Mouse (Mus musculus): ENCODE measurements around the gene Plxna4. TPM values are rescaled to one million over a fixed set of nuclear protein-coding genes. Genes with fewer than 3 reads are reported as not detected.
A peak's percentile ranks its signal among the peaks of the same experiment; 100 is the strongest.

Gene Plxna4
- polyA plus RNA-seq, 1 experiment from 2014 or later, result 4.3 TPM

DNA sequence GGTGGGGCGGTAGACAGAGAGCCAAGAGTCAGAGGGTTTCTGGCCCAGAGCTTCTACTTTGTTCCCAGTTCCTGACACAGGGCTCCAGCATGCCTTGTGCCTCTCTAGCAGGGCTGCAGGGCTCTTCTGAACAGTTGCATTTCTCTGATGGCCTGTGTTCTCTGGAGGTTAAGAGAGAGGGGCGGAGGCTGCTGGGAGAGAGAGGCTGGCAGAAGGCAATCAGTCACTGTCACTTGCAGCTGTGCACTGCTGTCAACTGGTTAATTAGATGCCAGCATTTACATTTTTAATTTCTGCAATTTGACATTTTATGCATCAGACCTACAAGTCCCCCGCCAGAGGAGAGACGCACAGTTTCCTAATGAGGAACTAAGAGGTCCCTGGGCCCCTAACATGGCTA is 434.8 kb downstream of the Plxna4 start:
- H3K4me1 ChIP-seq, result no peaks in the 10 kb centered on the region
- H3K4me2 ChIP-seq, result no peak overlapping the region
- H3K4me3 ChIP-seq, result no peak overlapping the region
- 90% methylated on average over 4 of the region's 4 CpGs for WGBS
- H3K9me3 ChIP-seq, result no peaks in the 10 kb centered on the region
- ATAC-seq (ENCODE audit: insufficient number of reproducible peaks, low FRiP score, low TSS enrichment, low read depth), result no peak
- 0 out of 2 replicates have a peak, but pooled peaks cover 3% of the 10 kb centered on the region for H3K36me3 ChIP-seq
- no peak overlapping the region for H3K27ac ChIP-seq
- H3K9ac ChIP-seq, result no peak overlapping the region
- H3K27me3 ChIP-seq, result no peaks in the 10 kb centered on the region

DNA sequence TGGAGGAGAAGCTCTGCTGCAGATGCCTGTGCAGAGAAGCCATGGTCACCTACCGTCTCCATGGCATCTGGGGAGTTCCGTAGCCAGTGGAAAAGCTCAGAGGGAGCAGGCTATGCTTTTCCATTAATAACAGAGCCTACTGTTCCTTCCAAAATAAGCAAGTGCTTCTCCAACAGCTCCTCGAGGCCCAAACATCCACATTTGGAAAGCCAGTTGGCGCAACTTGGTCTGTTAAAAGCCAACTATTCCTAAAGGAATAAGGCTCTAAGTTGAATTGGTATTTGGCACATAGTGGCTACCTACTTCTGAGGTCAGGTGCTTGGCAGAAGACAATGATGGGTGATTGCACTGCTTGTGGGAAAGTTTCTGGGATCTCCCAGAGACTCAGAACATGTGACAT is 437.2 kb downstream of the Plxna4 start:
- Histone ChIP-seq H3K27me3 (no peaks in the 10 kb centered on the region), H3K27ac (no peak overlapping the region), H3K4me3 (no peak overlapping the region), H3K4me2 (no peak overlapping the region), H3K9ac (no peak overlapping the region), H3K4me1 (no peaks in the 10 kb centered on the region), H3K9me3 (no peaks in the 10 kb centered on the region), H3K36me3 (0 out of 2 replicates have a peak, but pooled peaks cover 3% of the 10 kb centered on the region)
- ATAC-seq (ENCODE audit: insufficient number of reproducible peaks, low FRiP score, low TSS enrichment, low read depth), result no peak
- WGBS, result 74% methylated on average over 4 of the region's 4 CpGs

DNA sequence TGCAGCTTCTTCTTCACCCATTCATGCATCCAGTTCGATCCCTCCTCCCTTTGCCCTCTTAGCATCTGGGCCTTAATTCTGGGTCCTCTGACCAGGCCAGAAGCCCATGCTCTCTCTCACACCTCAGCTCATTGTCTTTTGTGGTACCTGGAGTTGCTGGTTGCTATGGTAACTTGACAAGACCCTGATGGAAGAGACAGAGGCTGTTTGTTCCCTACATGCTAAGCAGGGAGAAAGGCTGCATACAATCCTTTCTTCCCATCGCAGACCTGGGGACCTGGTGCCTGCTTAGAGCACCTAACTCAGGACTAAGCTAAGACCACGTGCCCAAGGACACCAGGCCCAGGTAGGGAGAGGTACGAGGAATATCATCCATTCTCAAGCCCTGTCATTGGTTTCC is 443.2 kb downstream of the Plxna4 start:
- no peaks in the 10 kb centered on the region for H3K9me3 ChIP-seq
- no peaks in the 10 kb centered on the region for H3K4me1 ChIP-seq
- no peak overlapping the region for H3K9ac ChIP-seq
- no peak overlapping the region for H3K27ac ChIP-seq
- H3K4me2 ChIP-seq, result no peak overlapping the region
- H3K4me3 ChIP-seq, result no peak overlapping the region
- ATAC-seq (ENCODE audit: insufficient number of reproducible peaks, low FRiP score, low TSS enrichment, low read depth), result no peak
- 0 out of 2 replicates have a peak, but pooled peaks cover 3% of the 10 kb centered on the region for H3K36me3 ChIP-seq
- 69% methylated on average over 4 of the region's 4 CpGs for WGBS
- H3K27me3 ChIP-seq, result no peaks in the 10 kb centered on the region

DNA sequence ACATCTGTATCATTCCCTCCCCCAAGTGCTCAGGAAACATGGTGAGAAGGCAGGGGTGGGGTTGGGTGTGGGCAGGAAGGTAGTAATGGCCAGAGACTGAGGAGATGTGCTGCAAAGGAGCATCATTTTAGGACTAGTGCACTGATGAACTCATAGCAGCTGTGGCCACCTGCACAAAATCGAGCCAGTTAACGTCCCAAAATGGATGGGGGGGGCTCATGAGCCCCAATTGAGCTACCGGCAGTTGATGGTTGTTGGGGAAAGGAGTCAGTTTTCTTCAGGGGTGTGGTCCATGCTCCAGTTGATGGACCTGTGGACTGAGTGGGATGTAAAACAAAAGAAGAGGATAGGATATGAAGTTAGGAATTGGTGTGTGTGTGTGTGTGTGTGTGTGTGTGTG is 448.5 kb downstream of the Plxna4 start:
- WGBS, result 60% methylated on average over 3 of the region's 3 CpGs
- Histone ChIP-seq H3K4me2 (no peak overlapping the region), H3K27me3 (no peaks in the 10 kb centered on the region), H3K27ac (no peak overlapping the region), H3K9me3 (no peaks in the 10 kb centered on the region), H3K36me3 (no peaks in the 10 kb centered on the region), H3K4me3 (no peak overlapping the region), H3K4me1 (no peaks in the 10 kb centered on the region), H3K9ac (no peak overlapping the region)
- no peak for ATAC-seq (ENCODE audit: insufficient number of reproducible peaks, low FRiP score, low TSS enrichment, low read depth)

DNA sequence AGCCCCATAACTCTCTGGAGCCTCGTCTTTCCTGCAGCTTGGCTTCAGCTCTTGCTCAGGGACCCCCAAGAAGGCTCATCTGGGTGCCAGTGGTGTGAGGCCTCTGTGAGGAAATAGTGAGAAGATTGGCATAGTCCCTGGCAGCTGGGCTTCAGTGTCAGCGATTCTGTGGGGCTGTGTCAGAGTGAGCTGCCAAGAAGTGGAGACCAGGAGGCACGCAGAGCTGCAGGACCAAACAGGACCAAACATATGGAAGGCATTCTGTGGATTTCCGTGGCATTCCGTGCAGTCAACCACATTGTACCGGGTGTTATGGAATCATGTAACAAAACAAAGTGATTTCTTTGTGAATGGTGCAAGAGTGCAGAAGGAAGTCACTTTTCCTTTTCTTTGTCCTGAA is 461.1 kb downstream of the Plxna4 start:
- Histone ChIP-seq H3K9ac (no peak overlapping the region), H3K4me3 (no peak overlapping the region), H3K36me3 (no peaks in the 10 kb centered on the region), H3K4me2 (no peak overlapping the region), H3K9me3 (no peaks in the 10 kb centered on the region), H3K4me1 (peaks cover 7% of the 10 kb centered on the region; the same call in 1 of the 2 replicates), H3K27me3 (no peaks in the 10 kb centered on the region), H3K27ac (no peak overlapping the region)
- 34% methylated on average over 6 of the region's 6 CpGs for WGBS
- peak; percentile 61; the same call in 1 of the 2 replicates for ATAC-seq (ENCODE audit: insufficient number of reproducible peaks, low FRiP score, low TSS enrichment, low read depth)

DNA sequence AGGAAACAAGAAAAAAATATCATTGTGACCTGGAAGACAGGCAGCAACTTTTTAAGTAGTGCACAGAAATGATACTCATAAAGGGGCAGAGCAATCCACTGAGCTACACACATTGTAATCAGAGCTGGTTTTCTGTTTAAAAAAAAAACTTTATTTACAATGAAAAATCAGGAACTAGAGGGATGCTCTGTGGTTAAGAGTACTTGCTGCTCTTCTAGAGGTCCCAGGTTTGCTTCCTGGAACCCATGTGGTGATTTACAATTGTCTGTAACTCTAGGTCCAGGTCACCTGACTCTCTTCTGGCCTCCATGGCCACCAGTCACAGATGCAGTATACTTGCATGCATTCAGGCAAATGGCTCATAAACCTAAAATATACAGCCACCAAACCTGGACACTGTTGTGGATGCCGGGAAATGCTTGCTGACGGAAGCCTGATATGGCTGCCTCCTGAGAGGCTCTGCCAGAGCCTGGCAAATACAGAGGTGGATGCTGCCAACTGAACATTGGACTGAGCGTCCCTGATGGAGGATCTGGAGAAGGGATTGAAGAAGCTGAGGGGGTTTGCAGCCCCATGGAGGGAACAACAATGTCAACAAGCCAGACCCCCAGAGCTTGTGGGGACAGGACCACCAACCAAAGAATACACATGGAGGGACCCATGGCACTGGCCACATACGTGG is 465.3 kb downstream of the Plxna4 start:
- H3K9me3 ChIP-seq, result no peaks in the 10 kb centered on the region
- no peaks in the 10 kb centered on the region for H3K27me3 ChIP-seq
- H3K4me1 ChIP-seq, result peaks cover 7% of the 10 kb centered on the region; the same call in 1 of the 2 replicates
- H3K36me3 ChIP-seq, result no peaks in the 10 kb centered on the region
- H3K4me2 ChIP-seq, result no peak overlapping the region
- no peak overlapping the region for H3K4me3 ChIP-seq
- H3K27ac ChIP-seq, result no peak overlapping the region
- WGBS, result 77% methylated on average over 4 of the region's 4 CpGs
- ATAC-seq (ENCODE audit: insufficient number of reproducible peaks, low FRiP score, low TSS enrichment, low read depth), result no peak
- H3K9ac ChIP-seq, result no peak overlapping the region

DNA sequence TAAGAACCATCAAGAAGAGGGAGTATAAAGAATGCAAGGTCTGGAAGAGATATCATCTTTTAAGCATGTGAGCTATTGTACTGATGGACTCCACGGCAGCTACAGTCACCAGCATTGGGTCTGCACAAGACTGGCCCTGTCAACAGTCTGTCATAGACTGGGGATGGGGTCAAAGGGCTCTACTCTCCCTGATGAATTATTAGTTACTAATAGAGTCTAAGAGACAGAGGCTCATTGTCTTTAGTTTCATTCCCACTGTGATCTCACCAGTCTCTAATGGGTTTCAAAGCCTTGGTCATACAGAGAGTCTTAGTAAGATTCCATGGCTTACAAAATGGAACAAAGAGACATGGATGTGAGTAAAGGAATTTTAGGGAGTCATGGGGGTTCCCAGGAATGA is 467.1 kb downstream of the Plxna4 start:
- Histone ChIP-seq H3K4me2 (no peak overlapping the region), H3K27me3 (no peaks in the 10 kb centered on the region), H3K4me3 (no peak overlapping the region), H3K9me3 (no peaks in the 10 kb centered on the region), H3K9ac (no peak overlapping the region), H3K27ac (no peak overlapping the region), H3K36me3 (no peaks in the 10 kb centered on the region), H3K4me1 (no peaks in the 10 kb centered on the region)
- WGBS, result 76% methylated on average over 1 of the region's 1 CpGs
- no peak for ATAC-seq (ENCODE audit: insufficient number of reproducible peaks, low FRiP score, low TSS enrichment, low read depth)

DNA sequence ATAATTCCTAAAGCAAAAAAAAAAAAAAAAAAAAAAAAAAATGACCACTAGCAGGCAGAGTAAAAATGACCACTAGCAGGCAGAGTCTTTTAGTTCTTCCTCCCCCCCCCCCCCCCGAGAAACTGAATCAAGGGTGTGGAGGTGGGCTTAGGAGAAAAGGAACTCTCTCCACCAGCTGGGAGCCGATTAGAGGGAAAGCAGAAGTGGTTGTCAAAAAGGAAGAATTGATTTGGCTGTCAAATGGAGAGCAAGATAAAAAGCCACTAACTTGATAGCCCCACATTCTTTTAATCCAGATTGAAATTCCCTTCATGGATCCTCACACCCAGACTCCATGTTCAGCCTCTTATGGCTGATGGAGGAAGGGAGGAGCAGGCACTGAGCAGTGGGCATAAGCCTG is 478.8 kb downstream of the Plxna4 start:
- Histone ChIP-seq H3K27me3 (no peaks in the 10 kb centered on the region), H3K9me3 (no peaks in the 10 kb centered on the region), H3K9ac (no peak overlapping the region), H3K4me2 (no peak overlapping the region), H3K36me3 (no peaks in the 10 kb centered on the region), H3K4me3 (no peak overlapping the region), H3K4me1 (no peaks in the 10 kb centered on the region), H3K27ac (no peak overlapping the region)
- ATAC-seq (ENCODE audit: insufficient number of reproducible peaks, low FRiP score, low TSS enrichment, low read depth), result no peak
- 56% methylated on average over 2 of the region's 2 CpGs for WGBS

DNA sequence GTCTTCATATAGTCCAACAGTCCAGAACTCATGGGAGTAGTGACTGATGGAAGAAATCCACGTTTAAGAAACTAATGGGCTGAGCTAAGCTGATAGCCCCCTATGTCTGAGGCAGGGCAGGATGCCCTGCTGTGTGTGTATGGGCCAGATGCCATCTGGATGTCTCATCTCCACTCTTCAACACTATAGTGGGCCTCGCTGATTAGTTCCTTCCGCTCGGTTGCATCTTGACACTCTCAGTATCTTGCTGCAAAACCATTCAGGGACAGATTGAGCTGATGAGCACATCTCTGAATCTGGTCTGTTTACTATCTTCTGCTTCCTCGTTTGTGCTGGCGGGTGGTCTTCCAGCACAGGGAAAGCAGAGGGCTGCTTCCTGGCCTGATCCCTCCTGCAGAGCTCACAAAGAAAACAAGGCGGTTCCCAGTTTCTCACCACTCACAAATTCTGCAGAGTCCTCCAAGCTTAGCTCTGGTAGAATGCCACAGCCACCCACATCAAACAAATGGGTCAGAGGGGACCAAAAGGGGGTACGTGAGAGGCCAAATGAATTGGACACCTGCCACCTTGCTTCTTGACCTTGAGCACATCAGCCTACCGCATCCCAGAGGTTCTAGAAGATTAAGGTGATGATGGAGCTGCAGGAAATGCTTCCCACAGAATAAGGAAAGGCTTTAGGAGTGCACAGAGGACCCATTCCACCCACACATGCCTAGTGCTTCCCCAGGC is 482.3 kb downstream of the Plxna4 start:
- Histone ChIP-seq H3K4me1 (no peaks in the 10 kb centered on the region), H3K9ac (no peak overlapping the region), H3K4me3 (no peak overlapping the region), H3K27me3 (no peaks in the 10 kb centered on the region), H3K9me3 (no peaks in the 10 kb centered on the region), H3K4me2 (no peak overlapping the region), H3K27ac (no peak overlapping the region), H3K36me3 (no peaks in the 10 kb centered on the region)
- WGBS, result 53% methylated on average over 9 of the region's 9 CpGs
- no peak for ATAC-seq (ENCODE audit: insufficient number of reproducible peaks, low FRiP score, low TSS enrichment, low read depth)

All from limb, embryonic 15.5 days (tissue).